Mouse (Mus musculus): Measurements from ENCODE around the gene Rnls. TPM values are rescaled to one million over a fixed set of nuclear protein-coding genes. Genes with fewer than 3 reads are reported as not detected.

The Rnls gene
- polyA plus RNA-seq, 1 experiment, result 1.2 TPM

GRCm38 (mm10) chr19:33326706-33327641 lies 65.1 kb downstream of the Rnls start:
- H3K27ac ChIP-seq (ENCODE audit: insufficient read depth, low read length), result no peak overlapping the region
- TF ChIP-seq POLR2A (IDR thresholded peaks at IDR 0.05; ENCODE audit: extremely low read depth, insufficient read depth, low read length) (no peak), CTCF (IDR thresholded peaks at IDR 0.05; ENCODE audit: extremely low read depth, insufficient read depth, low read length) (no peak)
- H3K4me3 ChIP-seq (ENCODE audit: insufficient read depth, low read length), result no peak overlapping the region
- no peaks in the 10 kb centered on the region for H3K4me1 ChIP-seq (ENCODE audit: control insufficient read depth, insufficient read depth, low read length)

GRCm38 (mm10) chr19:33318785-33319184 lies 73.3 kb downstream of the Rnls start:
- Histone ChIP-seq H3K4me1 (ENCODE audit: control insufficient read depth, insufficient read depth, low read length) (no peaks in the 10 kb centered on the region), H3K4me3 (ENCODE audit: insufficient read depth, low read length) (no peak overlapping the region), H3K27ac (ENCODE audit: insufficient read depth, low read length) (no peak overlapping the region)
- TF ChIP-seq POLR2A (IDR thresholded peaks at IDR 0.05; ENCODE audit: extremely low read depth, insufficient read depth, low read length) (no peak), CTCF (IDR thresholded peaks at IDR 0.05; ENCODE audit: extremely low read depth, insufficient read depth, low read length) (no peak)

GRCm38 (mm10) chr19:33317130-33317529 lies 75.0 kb downstream of the Rnls start:
- TF ChIP-seq CTCF (IDR thresholded peaks at IDR 0.05; ENCODE audit: extremely low read depth, insufficient read depth, low read length) (no peak), POLR2A (IDR thresholded peaks at IDR 0.05; ENCODE audit: extremely low read depth, insufficient read depth, low read length) (no peak)
- no peaks in the 10 kb centered on the region for H3K4me1 ChIP-seq (ENCODE audit: control insufficient read depth, insufficient read depth, low read length)
- H3K27ac ChIP-seq (ENCODE audit: insufficient read depth, low read length), result peak overlapping the region; percentile 56; the same call in 1 of the 2 replicates
- H3K4me3 ChIP-seq (ENCODE audit: insufficient read depth, low read length), result no peak overlapping the region

- H3K4me3 ChIP-seq (ENCODE audit: insufficient read depth, low read length), result no peak overlapping the region
- TF ChIP-seq CTCF (IDR thresholded peaks at IDR 0.05; ENCODE audit: extremely low read depth, insufficient read depth, low read length) (no peak), POLR2A (IDR thresholded peaks at IDR 0.05; ENCODE audit: extremely low read depth, insufficient read depth, low read length) (no peak)
- H3K27ac ChIP-seq (ENCODE audit: insufficient read depth, low read length), result no peak overlapping the region
- H3K4me1 ChIP-seq (ENCODE audit: control insufficient read depth, insufficient read depth, low read length), result no peaks in the 10 kb centered on the region
These were observed 92.3 kb downstream of the Rnls start for GRCm38 (mm10) chr19:33299726-33300292.

GRCm38 (mm10) chr19:33296338-33296737 lies 95.8 kb downstream of the Rnls start:
- H3K27ac ChIP-seq (ENCODE audit: insufficient read depth, low read length), result no peak overlapping the region
- TF ChIP-seq POLR2A (IDR thresholded peaks at IDR 0.05; ENCODE audit: extremely low read depth, insufficient read depth, low read length) (no peak), CTCF (IDR thresholded peaks at IDR 0.05; ENCODE audit: extremely low read depth, insufficient read depth, low read length) (no peak)

GRCm38 (mm10) chr19:33282985-33283384 lies 109.1 kb downstream of the Rnls start:
- TF ChIP-seq POLR2A (IDR thresholded peaks at IDR 0.05; ENCODE audit: extremely low read depth, insufficient read depth, low read length) (no peak), CTCF (IDR thresholded peaks at IDR 0.05; ENCODE audit: extremely low read depth, insufficient read depth, low read length) (no peak)
- H3K27ac ChIP-seq (ENCODE audit: insufficient read depth, low read length), result no peak overlapping the region
- H3K4me1 ChIP-seq (ENCODE audit: control insufficient read depth, insufficient read depth, low read length), result no peaks in the 10 kb centered on the region
- no peak overlapping the region for H3K4me3 ChIP-seq (ENCODE audit: insufficient read depth, low read length)

More at GRCm38 (mm10) chr19:33296338-33296737, 95.8 kb downstream of the Rnls start:
- H3K4me1 ChIP-seq (ENCODE audit: control insufficient read depth, insufficient read depth, low read length), result no peaks in the 10 kb centered on the region
- no peak overlapping the region for H3K4me3 ChIP-seq (ENCODE audit: insufficient read depth, low read length)

GRCm38 (mm10) chr19:33276421-33276820 lies 115.7 kb downstream of the Rnls start:
- TF ChIP-seq POLR2A (IDR thresholded peaks at IDR 0.05; ENCODE audit: extremely low read depth, insufficient read depth, low read length) (no peak), CTCF (IDR thresholded peaks at IDR 0.05; ENCODE audit: extremely low read depth, insufficient read depth, low read length) (no peak)

GRCm38 (mm10) chr19:33273676-33274075 lies 118.4 kb downstream of the Rnls start:
- no peaks in the 10 kb centered on the region; the same call in 1 of the 2 replicates for H3K4me1 ChIP-seq (ENCODE audit: control insufficient read depth, insufficient read depth, low read length)
- TF ChIP-seq POLR2A (IDR thresholded peaks at IDR 0.05; ENCODE audit: extremely low read depth, insufficient read depth, low read length) (no peak), CTCF (IDR thresholded peaks at IDR 0.05; ENCODE audit: extremely low read depth, insufficient read depth, low read length) (no peak)
- H3K4me3 ChIP-seq (ENCODE audit: insufficient read depth, low read length), result no peak overlapping the region
- no peak overlapping the region for H3K27ac ChIP-seq (ENCODE audit: insufficient read depth, low read length)

More at GRCm38 (mm10) chr19:33276421-33276820, 115.7 kb downstream of the Rnls start:
- H3K27ac ChIP-seq (ENCODE audit: insufficient read depth, low read length), result no peak overlapping the region
- H3K4me3 ChIP-seq (ENCODE audit: insufficient read depth, low read length), result no peak overlapping the region
- no peaks in the 10 kb centered on the region; the same call in 1 of the 2 replicates for H3K4me1 ChIP-seq (ENCODE audit: control insufficient read depth, insufficient read depth, low read length)

GRCm38 (mm10) chr19:33271571-33271970 lies 120.5 kb downstream of the Rnls start:
- Histone ChIP-seq H3K27ac (ENCODE audit: insufficient read depth, low read length) (no peak overlapping the region), H3K4me1 (ENCODE audit: control insufficient read depth, insufficient read depth, low read length) (no peaks in the 10 kb centered on the region; the same call in 1 of the 2 replicates), H3K4me3 (ENCODE audit: insufficient read depth, low read length) (no peak overlapping the region)
- TF ChIP-seq CTCF (IDR thresholded peaks at IDR 0.05; ENCODE audit: extremely low read depth, insufficient read depth, low read length), result no peak
- no peak for TF ChIP-seq POLR2A (IDR thresholded peaks at IDR 0.05; ENCODE audit: extremely low read depth, insufficient read depth, low read length)
